Mouse (Mus musculus): ENCODE data around the gene Fcamr.

Fcamr gene

DNA sequence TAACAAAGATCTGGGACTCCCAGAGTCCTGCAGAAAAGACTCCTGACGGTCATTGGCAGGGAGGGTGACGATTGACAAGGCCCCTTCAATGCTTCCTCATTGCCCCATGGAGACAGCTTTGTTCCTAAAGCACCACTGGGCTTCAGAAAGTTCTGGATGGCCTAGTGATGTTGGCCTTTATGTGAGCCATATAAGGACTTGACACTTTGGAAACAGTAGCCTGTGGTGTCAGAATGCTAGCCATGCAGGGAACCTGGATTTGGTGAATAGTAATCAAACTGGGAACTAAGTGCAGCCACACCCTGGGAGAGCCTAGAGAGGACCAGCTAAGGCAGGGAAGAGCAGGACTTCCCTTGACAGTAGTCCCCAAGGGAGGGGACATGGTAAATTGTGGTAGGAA, 809 bp downstream of the Fcamr start:
- 72% methylated on average over 2 of the region's 2 CpGs for WGBS

DNA sequence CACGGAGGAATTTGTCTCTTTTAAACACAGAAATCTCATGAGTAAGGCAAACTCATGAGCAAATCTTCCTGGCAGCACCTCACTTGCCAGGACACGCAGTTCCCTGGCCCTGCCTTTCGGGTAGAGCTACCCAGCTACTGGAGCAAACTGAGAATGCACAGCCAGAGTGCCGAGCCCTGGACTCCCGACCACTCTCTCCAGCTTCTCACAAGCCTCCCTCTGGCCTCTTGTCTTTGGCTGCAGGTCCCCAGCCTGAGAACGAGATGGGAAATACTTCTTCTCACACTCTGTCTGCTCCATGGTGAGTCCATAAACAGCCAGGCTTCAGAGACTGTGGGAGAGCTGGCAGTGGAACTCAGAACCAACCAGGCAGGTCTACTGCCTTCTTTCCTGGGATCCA, 2.3 kb downstream of the Fcamr start:
- 61% methylated on average over 6 of the region's 6 CpGs for WGBS

DNA sequence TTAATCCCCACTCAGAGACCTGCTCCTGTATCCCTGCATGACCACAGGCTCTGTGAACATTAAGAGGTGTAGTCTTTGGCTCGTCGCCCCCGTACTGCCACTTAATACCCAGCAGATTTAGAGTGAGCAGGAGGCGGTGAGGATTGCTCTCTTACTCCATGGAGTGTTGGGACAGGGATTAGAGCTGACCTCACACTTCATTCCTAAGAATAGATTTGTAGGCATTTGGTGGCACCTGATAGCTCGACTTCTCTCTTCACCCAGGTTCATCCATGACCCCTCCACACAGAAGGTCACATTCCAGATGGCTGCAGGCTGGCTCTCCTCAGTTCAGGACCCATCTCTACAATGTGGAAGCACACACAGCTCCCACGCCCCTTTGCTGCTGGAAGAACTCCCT, 3.6 kb downstream of the Fcamr start:
- WGBS: 83% methylated on average over 6 of the region's 6 CpGs

DNA sequence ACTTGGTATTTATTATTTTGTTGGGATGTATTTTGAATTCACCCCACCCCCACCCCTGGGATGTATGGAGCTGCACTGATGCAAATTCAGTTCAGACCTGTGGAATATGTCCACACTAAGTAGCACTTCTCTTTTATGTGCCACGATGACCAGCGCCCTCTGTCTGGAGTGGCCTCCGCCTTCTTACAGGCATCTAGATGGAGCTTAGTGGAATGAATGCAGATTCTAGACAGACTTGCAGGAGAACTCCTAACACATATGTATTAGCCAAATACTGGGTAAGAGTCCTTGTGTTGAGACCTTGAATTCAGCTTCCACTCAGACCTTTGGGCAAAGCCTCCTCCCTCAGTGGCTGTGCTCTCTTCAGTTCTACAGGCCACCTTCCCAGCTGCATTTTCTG, 10.2 kb downstream of the Fcamr start:
- 82% methylated on average over 3 of the region's 3 CpGs for WGBS

DNA sequence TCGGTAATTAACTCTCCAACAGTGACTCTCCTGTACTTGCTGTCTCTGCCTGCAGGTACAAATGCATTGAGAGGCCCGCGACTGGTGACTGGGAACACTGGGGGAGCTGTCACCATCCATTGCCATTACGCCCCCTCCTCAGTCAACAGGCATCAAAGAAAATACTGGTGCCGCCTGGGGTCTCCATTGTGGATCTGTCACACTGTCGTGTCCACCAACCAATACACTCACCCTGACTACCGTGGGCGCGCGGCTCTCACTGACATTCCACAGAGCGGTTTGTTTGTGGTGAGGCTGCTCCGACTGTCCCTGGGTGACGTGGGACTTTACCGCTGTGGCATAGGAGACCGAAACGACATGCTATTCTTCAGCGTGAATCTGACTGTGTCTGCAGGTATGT, 10.6 kb downstream of the Fcamr start:
- 86% methylated on average over 17 of the region's 17 CpGs for WGBS

DNA sequence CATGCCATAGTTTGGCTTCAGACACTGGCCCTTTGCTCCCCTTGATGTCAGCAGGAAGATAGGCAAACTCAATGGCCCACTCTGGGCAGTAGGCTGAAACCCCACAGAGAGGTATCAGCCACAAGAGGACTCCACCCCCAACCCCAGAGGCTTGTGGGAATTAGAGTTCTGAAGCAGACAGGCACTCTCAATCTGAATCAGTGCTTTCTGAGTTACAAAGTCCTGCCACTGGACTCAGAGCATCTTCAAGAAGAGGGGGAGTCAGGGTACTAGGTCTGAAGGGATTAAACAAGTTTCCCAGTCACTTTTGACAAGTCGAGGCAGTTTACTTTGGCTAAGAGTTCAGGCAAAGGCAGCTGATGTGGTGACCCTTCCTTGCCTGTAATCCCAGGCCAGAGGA, 19.0 kb downstream of the Fcamr start:
- 88% methylated on average over 1 of the region's 1 CpGs for WGBS

DNA sequence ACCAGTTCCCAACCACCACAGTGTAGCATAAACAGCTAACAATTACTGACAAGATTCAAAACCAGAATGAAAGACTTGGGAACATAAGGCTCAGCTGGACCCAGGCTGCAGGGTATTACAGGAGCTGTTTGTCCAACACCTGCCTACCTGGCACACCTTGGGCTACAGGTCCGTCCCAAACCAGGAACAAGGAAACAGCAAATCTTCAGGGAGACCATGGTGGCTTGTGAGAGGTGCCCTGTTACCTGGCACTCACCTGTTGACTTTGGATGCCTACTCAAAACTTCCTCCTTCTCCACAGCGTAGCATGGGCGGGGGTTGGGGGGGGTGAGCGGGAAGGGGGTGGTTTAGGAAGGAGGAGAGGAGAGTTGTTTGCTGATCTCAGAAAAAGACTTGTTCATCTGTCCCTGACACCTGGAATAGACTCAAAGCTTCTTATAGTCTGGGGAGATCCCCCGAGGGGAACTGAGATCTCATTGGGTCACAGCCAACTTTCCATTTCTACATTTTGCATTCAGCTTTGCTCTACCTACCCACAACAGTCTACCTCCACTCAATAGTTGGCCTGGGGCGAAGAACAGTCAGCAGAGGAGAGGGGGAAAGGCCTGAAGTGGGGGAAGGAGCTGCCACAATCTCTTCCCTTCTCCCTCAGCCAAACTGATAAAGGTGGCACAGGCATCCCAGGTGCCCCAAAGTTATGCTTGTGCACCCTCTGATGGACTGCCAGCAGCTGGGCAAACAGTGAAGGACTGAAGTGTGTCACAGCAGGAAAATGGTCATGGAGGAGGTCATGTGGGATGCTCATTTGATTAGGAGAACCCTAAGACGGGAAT, 19.8 kb downstream of the Fcamr start:
- WGBS: 79% methylated on average over 7 of the region's 7 CpGs

DNA sequence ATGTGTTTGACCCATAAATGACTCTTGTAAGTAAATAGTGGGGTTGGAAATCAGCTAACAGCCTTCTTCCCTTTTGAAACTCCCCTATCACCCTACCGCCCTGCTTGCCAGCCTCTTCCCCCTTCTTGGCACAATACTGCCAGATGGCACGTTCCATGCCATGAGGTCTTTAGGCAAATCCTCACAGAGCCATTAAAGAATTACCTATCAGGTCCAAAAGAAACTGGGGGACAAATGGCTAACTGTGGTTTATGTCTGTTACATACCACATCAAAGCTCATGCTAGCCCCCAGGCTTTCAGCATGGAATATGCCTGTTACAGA, 20.4 kb downstream of the Fcamr start:
- WGBS: 89% methylated on average over 2 of the region's 2 CpGs

DNA sequence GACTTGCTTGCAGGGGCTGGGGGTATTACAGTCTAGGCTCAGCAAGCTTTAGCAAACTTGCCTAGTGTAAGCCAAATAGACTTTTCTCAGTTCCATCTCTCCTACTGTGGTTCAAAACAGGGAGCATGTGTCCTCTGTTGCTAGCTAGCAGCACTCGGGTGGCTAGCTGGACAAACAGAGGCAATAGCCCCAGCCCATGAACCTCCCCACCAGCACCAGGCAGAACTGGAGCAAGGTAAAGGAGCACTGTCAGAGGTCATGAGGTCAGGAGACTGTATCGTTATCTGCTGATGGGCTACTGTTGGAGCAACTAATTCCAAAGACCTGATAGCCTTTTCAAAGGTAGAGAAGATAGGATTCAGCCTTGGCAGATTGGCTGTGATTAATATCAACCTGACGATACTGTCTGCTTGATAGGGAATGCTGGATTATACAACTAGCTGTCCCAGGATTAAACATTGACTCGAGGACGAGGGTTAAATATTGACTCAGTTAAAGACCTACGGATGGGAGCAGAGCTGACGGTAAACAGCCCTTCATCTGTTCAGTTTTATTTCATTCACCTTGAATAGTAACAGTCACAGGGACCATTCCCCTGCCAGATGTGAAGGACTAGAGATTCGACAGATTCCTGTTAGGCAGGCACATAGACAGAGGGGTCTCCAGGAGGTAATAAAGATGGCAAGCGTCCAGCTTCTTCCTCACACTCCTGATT, 21.4 kb downstream of the Fcamr start:
- 92% methylated on average over 9 of the region's 9 CpGs for WGBS

DNA sequence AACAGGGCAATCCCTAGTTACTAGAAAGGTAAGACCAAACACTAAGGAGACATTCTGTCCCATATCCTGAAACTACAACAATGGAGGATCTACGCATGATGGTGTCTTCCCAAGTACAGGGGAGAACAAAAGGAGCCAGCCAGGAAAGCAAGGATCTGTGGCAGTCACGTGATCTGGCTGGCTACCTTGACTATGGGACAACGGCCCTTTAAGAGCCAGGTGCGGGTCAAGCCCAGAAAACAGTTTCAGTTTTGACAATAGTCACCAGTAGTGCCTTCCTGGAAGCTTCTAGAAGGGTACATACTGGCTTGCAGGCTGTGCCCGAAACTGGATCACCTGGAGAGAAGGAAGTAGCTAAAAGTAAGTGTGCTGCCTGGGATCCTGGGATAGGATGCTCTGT, 25.7 kb downstream of the Fcamr start, which contains the start of gene Pigr:
Gene Pigr (plus strand): TSS at position 237 of the 400 bp plus-strand sequence.
- WGBS: 92% methylated on average over 5 of the region's 5 CpGs

DNA sequence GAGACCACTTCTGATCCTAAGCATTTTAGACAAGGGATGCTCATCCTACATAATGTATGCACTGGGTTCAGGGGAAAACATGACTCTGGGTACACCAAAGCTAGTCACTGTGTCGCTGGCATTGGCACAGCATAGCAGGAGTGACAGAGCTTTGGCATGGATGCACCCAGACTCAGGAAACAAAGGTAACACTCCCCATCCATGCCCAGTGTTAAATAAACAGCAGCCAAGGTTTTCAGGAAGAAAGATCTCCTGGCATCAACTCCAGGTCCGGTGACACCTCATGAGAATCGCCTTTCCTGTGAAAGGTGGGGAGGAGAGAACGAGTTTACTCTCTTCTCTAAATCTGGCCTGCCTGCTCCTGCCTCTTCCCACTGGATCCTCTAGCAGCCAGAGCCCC, 28.0 kb downstream of the Fcamr start:
- WGBS: 67% methylated on average over 4 of the region's 4 CpGs

DNA sequence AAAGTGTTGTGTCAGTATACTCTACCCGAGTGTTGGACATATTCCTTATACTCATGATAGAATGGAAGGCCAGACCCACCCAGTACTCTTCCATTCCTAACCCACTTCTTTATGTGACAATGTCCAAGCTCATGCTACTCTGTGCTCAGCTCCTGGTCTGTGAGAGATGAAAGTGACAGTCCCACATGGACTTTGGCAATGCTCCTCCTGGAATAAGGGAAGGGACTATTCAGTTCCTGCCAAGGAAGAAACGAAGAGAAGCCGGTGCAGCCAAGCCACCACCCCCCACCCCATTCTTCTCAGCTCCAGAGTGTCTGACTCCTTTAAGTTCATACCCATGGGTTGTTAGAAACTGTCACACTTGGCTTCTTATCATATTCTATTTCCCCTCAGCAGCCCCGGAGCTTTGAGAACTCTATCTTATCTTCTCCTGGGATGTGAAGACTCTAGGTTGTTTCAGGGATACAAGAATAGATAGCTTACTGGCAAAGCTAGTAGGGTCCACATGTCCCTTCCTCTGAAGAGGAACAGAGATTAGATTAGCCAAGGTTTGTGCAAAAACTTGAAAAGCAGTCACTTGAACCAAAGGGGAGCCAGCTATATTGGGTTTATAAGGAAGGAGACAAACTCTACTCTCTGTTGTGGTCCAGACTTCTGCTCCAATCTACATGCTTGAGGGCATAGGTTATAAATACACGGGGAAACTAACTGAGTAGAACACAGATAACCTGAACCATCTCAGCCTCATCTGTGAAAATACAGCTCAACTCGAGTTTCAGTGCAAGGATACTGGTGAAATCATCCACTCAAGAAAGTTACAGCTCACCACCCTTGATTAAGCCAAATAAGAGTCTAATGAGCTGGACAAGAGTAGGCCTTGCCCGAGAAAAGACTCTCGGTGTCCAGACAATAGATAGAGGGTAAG, 29.5 kb downstream of the Fcamr start:
- WGBS: 71% methylated on average over 8 of the region's 8 CpGs

DNA sequence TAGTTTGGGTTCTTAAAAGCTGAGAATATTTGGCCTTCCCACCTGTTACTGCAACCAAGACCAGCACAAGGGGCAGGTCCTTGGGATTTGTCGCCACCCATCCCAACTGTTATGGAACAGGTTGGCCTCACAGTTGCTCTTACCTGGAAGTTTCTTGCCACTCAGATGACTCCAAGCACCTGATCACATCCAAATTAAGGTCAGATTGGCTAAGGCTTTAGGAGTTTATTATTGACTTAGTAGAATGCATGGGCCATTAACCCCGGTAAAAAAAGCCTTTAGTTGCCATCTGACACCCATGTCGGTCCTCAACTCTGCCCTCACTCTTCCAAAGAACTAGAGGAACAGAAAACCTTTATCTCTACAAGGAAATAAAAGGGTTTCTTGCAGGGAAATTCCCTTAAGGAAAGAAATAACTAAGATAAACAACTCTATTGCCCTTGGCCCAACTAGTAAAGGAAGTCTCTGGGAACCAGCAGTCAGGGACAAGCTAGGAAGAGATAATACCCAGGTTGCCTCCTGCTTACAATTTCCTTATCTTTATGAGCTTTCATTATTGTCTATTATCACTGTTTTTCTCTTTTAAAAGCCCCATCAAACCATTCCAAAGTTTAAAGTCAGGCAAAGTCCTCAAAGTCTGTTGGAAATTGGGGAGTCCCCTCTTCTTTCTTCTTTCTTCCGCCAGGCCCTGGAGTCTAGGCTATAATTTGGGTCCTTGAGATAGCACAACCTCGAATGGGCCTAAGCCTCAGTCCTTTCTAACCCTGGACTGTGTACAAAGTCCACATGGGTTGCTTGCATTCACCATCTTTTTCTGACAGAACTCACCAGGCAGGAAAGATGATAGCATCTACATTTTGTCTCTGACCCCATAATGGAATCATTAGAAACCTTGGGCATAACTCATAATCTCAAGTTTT, 31.8 kb downstream of the Fcamr start:
- WGBS: 82% methylated on average over 5 of the region's 5 CpGs

DNA sequence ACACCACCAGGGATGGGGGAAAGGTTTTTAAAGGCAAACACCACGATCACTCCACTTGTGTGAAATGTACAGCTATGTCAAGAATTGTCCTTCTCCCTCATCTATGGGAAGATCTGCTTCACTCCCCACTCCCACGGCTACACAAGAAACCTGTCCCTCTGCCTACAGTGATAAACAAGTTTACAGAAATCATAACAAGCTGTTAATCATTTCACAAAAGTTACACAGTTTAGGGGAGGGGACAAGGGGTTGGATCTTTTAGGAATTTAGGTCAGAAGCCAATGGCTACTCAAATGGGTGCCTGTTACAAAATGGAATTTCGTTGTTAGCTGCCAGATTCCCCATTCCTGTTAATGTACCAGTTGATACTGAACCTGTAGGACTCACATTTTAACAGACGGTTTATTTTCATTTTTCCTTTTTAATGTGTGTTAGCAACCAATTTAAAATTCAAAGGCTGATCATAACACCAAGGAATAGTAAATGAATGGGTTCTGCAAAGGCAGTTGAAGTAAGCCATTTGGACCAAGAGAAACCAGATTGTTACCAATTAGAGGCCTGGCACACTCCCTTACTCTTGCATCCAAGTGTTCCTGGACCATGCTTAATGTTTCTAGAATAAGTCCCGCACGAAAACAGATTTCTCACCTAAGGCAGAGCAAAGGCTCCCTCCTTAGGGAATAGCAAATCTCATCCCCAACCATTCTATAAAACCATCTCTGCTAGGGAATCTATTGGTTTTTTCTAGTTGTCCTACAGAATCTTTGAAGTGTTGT, 34.6 kb downstream of the Fcamr start:
- WGBS: 50% methylated on average over 6 of the region's 6 CpGs

DNA sequence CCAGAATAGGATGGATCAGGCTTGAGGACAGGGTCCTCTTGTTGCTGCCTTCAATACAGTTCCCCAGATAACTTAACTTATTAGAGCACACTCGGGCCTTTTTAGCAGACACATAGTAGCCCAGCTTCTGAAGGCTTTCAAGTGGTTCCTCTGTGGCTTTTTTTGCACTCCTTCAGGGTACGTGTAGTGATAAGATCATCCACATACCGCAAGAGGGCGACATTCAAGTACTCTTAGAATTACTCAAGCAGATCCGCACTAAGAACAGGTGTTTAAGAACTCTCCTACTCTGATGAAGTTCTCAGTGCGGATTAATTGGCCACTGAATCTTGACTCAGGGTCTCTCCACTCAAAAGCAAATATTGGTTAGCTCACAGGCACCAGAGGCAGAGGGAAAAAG, 37.6 kb downstream of the Fcamr start:
- 63% methylated on average over 6 of the region's 6 CpGs for WGBS

DNA sequence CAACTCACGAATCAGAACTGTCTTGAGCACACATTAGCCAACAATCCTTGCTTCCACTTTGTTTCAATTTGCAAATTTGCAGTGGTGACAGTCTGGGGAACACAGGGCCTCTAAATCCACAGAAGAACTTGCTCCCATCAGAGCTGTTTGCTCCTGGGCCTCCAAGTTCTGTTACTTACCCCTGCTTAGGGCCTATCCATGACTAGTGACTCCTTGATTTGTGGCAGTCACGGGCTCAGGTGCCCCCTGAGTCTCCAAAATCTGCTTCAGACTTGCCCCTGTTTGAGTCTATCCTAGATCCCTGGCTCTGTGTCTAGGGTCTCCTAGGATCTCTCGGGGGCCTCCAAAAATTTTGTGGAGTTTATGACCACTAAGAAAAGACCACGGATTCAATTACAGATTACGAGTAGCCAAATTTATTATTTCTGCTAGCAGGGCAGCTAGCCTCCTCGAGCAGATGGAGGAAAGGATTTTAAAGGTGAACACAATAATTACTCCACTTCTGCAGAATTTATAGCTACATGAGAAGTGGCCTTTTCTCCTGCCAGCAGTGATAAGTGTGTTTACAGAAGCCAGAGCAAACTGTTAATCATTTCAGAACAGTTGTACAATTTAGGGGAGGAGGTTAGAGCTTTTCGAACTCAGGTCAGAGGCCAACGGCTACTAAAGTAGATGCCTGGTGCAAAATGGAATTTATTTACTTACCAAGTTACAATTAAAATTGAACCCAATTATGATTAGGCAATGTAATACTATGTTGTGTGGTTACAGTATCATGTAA, 40.1 kb downstream of the Fcamr start:
- 87% methylated on average over 8 of the region's 8 CpGs for WGBS

DNA sequence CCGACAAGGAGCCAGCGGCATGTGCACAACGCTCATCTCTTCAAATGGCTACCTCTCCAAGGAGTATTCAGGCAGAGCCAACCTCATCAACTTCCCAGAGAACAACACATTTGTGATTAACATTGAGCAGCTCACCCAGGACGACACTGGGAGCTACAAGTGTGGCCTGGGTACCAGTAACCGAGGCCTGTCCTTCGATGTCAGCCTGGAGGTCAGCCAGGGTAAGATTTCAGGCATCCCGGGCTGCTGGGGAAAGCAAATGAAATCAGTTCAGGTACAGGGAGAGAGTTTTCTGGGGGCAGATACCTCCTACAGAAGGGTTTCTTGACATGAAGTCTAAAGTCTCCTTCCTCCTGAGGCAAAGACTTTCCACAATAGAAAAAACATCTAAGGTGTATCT, 40.9 kb downstream of the Fcamr start:
- 91% methylated on average over 7 of the region's 7 CpGs for WGBS

DNA sequence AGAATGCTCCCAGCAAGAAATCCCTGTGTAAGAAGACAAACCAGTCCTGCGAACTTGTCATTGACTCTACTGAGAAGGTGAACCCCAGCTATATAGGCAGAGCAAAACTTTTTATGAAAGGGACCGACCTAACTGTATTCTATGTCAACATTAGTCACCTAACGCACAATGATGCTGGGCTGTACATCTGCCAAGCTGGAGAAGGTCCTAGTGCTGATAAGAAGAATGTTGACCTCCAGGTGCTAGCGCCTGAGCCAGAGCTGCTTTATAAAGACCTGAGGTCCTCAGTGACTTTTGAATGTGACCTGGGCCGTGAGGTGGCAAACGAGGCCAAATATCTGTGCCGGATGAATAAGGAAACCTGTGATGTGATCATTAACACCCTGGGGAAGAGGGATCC, 43.8 kb downstream of the Fcamr start:
- 96% methylated on average over 7 of the region's 7 CpGs for WGBS

DNA sequence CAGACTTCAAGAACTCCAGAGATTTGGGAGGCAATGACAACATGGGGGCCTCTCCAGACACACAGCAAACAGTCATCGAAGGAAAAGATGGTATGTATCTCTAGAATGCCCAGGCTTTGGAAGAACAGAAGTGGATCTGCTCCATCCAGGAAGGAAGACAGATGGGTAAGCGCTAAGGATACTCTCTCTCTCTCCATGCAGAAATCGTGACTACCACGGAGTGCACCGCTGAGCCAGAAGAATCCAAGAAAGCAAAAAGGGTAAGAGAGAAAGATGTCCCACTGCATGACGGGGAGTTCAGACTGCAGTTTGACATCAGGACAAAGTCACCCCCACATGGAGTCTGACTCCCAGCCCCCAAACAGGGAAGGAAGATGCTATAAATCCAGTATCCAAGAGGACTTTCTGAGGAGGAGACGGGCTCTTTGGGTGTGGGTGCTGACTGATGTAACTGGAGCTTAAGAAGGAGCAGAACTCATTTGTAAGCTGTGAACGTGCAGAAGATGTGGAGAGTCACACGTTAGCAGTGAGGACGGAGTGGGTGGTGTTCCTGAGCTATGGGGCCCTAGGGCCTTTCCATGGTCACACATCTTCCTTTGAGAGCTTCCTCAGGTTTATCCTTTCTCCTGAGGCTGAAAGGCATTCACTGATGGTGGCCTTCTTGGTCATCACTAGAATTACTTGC, 49.0 kb downstream of the Fcamr start:
- 56% methylated on average over 10 of the region's 10 CpGs for whole genome bisulfite sequencing

Data from cerebral cortex, adult 2 months (tissue).